Mouse (Mus musculus) granulocyte monocyte progenitor cell, adult 5-6 weeks (primary cell): ENCODE measurements around the gene 4930402H24Rik. TPM values are rescaled to one million over a fixed set of nuclear protein-coding genes. Genes with fewer than 3 reads are reported as not detected.

Experiments
- ATAC-seq: replicated peaks from 2 replicates; pipeline ENCODE4 v1.8.0; 2016; ENCODE audit warnings: mild to moderate bottlenecking, moderate TSS enrichment, inconsistent platforms; ENCODE audit not compliant: poor library complexity, severe bottlenecking
- total RNA-seq, 2 experiments: library from RNA; stranded (forward) in 1 of 2; stranded (reverse) in 1 of 2; fragments of 200-712, 200-1000 nt in 1 of 2; fragments of >200 nt in 1 of 2; fragmentation: Nextera tagmentation in 1 of 2; gene quantifications; 2 replicates each; pipeline ENCODE4 v1.2.3; 2014 to 2017

Gene 4930402H24Rik
- total RNA-seq, 2 experiments from 2014 or later = 5.3 to 10.5 TPM

GRCm38 (mm10) chr2:130693563-130693962 lies 212.6 kb downstream of the 4930402H24Rik start:
- ATAC-seq = no peak

- no peak for ATAC-seq
Measured at GRCm38 (mm10) chr2:130689011-130689410, 217.2 kb downstream of the 4930402H24Rik start.

- no peak for ATAC-seq
Measured at GRCm38 (mm10) chr2:130685426-130685825, 220.8 kb downstream of the 4930402H24Rik start.

- no peak for ATAC-seq
Measured at GRCm38 (mm10) chr2:130681531-130681930, 224.7 kb downstream of the 4930402H24Rik start.

- no peak for ATAC-seq
Measured at GRCm38 (mm10) chr2:130679899-130680298, 226.3 kb downstream of the 4930402H24Rik start.

- no peak for ATAC-seq
Measured at GRCm38 (mm10) chr2:130679154-130679553, 227.1 kb downstream of the 4930402H24Rik start.

GRCm38 (mm10) chr2:130677211-130677610 lies 229.0 kb downstream of the 4930402H24Rik start:
- no peak for ATAC-seq

GRCm38 (mm10) chr2:130667559-130667958 lies 238.6 kb downstream of the 4930402H24Rik start, which contains the start of gene Itpa:
Gene Itpa (plus strand): TSS chr2:130667610.
- peak; percentile 68 for ATAC-seq

- peak; percentile 80 for ATAC-seq
Measured at GRCm38 (mm10) chr2:130664102-130664701, 242.0 kb downstream of the 4930402H24Rik start, which contains the start of gene Ddrgk1. Gene Ddrgk1 (minus strand): TSS chr2:130664659.

- ATAC-seq = no peak
Measured at GRCm38 (mm10) chr2:130663342-130663741, 242.9 kb downstream of the 4930402H24Rik start.

GRCm38 (mm10) chr2:130658530-130658929 lies 247.7 kb downstream of the 4930402H24Rik start:
- ATAC-seq = no peak

- no peak for ATAC-seq
Measured at GRCm38 (mm10) chr2:130657541-130657940, 248.7 kb downstream of the 4930402H24Rik start.

GRCm38 (mm10) chr2:130656536-130656935 lies 249.7 kb downstream of the 4930402H24Rik start:
- no peak for ATAC-seq

Other genes starting within 250 kb of the 4930402H24Rik start
- 50.3 and 111 TPM in 2 replicates for gene Ddrgk1, start 241.7 kb downstream of the 4930402H24Rik start, total RNA-seq (2014; fragmentation: Nextera tagmentation)
- gene Ddrgk1, start 241.7 kb downstream of the 4930402H24Rik start, total RNA-seq (2017) = 84.5 and 86.3 TPM in 2 replicates
- gene Itpa, start 238.8 kb downstream of the 4930402H24Rik start, total RNA-seq (2014; fragmentation: Nextera tagmentation) = 80.5 and 90.4 TPM in 2 replicates
- 64.1 and 76.7 TPM in 2 replicates for gene Itpa, start 238.8 kb downstream of the 4930402H24Rik start, total RNA-seq (2017)
- gene Slc4a11, start 208.9 kb downstream of the 4930402H24Rik start, total RNA-seq (2014; fragmentation: Nextera tagmentation) = 0.32 and 5.7 TPM in 2 replicates
- gene Slc4a11, start 208.9 kb downstream of the 4930402H24Rik start, total RNA-seq (2017) = 0.52 TPM in 1 of 2 replicates, not detected in the other
- 37.3 and 38.9 TPM in 2 replicates for gene Atrn, start 89 bp upstream of the 4930402H24Rik start, total RNA-seq (2014; fragmentation: Nextera tagmentation)
- gene Atrn, start 89 bp upstream of the 4930402H24Rik start, total RNA-seq (2017) = 37.7 and 37.8 TPM in 2 replicates
- not detected in 2 replicates for gene Gfra4, start 136.7 kb upstream of the 4930402H24Rik start, total RNA-seq (2014; fragmentation: Nextera tagmentation)
- not detected in 2 replicates for gene Gfra4, start 136.7 kb upstream of the 4930402H24Rik start, total RNA-seq (2017)
- 1.1 TPM in 1 of 2 replicates, not detected in the other for gene Adam33, start 157.4 kb upstream of the 4930402H24Rik start, total RNA-seq (2014; fragmentation: Nextera tagmentation)
- gene Adam33, start 157.4 kb upstream of the 4930402H24Rik start, total RNA-seq (2017) = not detected in 2 replicates
- gene Siglec1, start 180.4 kb upstream of the 4930402H24Rik start, total RNA-seq (2014; fragmentation: Nextera tagmentation) = not detected in 2 replicates
- not detected in 2 replicates for gene Siglec1, start 180.4 kb upstream of the 4930402H24Rik start, total RNA-seq (2017)
- not detected in 2 replicates for gene Hspa12b, start 220.9 kb upstream of the 4930402H24Rik start, total RNA-seq (2014; fragmentation: Nextera tagmentation)
- not detected in 2 replicates for gene Hspa12b, start 220.9 kb upstream of the 4930402H24Rik start, total RNA-seq (2017)
- gene Gm11037, start 227.1 kb upstream of the 4930402H24Rik start, total RNA-seq (2014; fragmentation: Nextera tagmentation) = not detected in 2 replicates
- not detected in 2 replicates for gene Gm11037, start 227.1 kb upstream of the 4930402H24Rik start, total RNA-seq (2017)